Mouse (Mus musculus) limb, embryonic 11.5 days (tissue): Measurements from ENCODE around the gene Gpr83. TPM values are rescaled to one million over a fixed set of nuclear protein-coding genes. Genes with fewer than 3 reads are reported as not detected.
A peak's percentile ranks its signal among the peaks of the same experiment; 100 is the strongest.

Source experiments
- ATAC-seq: fragments of 200-750 bp; cut with Nextera tagmentation; 2 replicates; pipeline ENCODE4 v1.8.0; 2017; ENCODE audit warnings: low read depth; ENCODE audit not compliant: insufficient number of reproducible peaks, low FRiP score, low TSS enrichment
- DNase-seq: peaks from one replicate; pipeline ENCODE4 v3.0.0-alpha.2; 2015; ENCODE audit warnings: low spot score
- H3K27ac ChIP-seq: fragments of 300-500 bp; sonication (generic); replicated peaks from 2 replicates; pipeline ENCODE4 v1.5.1; 2014; ENCODE audit warnings: low read depth, mild to moderate bottlenecking, low read length
- H3K27me3 ChIP-seq: fragments of 300-500 bp; sonication (generic); 2 replicates; pipeline ENCODE4 v1.6.1; 2014; ENCODE audit warnings: mild to moderate bottlenecking, low read length, mixed read lengths; ENCODE audit not compliant: control insufficient read depth, insufficient read depth
- H3K36me3 ChIP-seq: fragments of 300-500 bp; sonication (generic); 2 replicates; pipeline ENCODE4 v1.6.1; 2014; ENCODE audit warnings: mild to moderate bottlenecking, low read length, moderate library complexity, mixed read lengths; ENCODE audit not compliant: control insufficient read depth, insufficient read depth
- H3K4me1 ChIP-seq: fragments of 300-500 bp; sonication (generic); 2 replicates; pipeline ENCODE4 v1.6.1; 2014; ENCODE audit warnings: low read length, mixed read lengths; ENCODE audit not compliant: control insufficient read depth, insufficient read depth
- H3K4me2 ChIP-seq: fragments of 300-500 bp; sonication (generic); 2 replicates; pipeline ENCODE4 v1.6.1; 2014; ENCODE audit warnings: low read depth, mild to moderate bottlenecking, moderate library complexity; ENCODE audit not compliant: severe bottlenecking
- H3K4me3 ChIP-seq: fragments of 300-500 bp; sonication (generic); 2 replicates; pipeline ENCODE4 v1.5.1; 2014; ENCODE audit warnings: low read depth, low read length
- H3K9ac ChIP-seq: fragments of 300-500 bp; sonication (generic); 2 replicates; pipeline ENCODE4 v1.6.1; 2014; ENCODE audit warnings: mild to moderate bottlenecking, low read length
- H3K9me3 ChIP-seq: fragments of 300-500 bp; sonication (generic); 2 replicates; pipeline ENCODE4 v1.6.1; 2016; ENCODE audit warnings: low read length; ENCODE audit not compliant: control insufficient read depth
- WGBS: fragments of 180-500 bp; shearing (Covaris S2); extraction: QIAGEN DNeasy Blood & Tissue Kit; methylation state at CpG from one replicate; pipeline ENCODE4 v1.1.7; 2014; 5-methylcytosine and 5-hydroxymethylcytosine counted together
- polyA plus RNA-seq: library from polyadenylated mRNA; unstranded; fragments of >200 nt; fragmentation: Nextera tagmentation; extraction: Ambion mirVana; gene quantifications from 2 replicates; pipeline ENCODE4 v1.2.1, GENCODE M21; 2014

Gene Gpr83
- polyA plus RNA-seq, result 0.05 TPM in 1 of 2 replicates, not detected in the other

- 1% methylated on average over 47 of the region's 47 CpGs for WGBS
- ATAC-seq, result peak; percentile 61
- H3K36me3 ChIP-seq, result no peaks in the 10 kb centered on the region
- H3K4me3 ChIP-seq, result peak within 1 kb of the TSS; percentile 38
- no peaks in the 10 kb centered on the region; the same call in 1 of the 2 replicates for H3K9me3 ChIP-seq
- no peak within 1 kb of the TSS for H3K27ac ChIP-seq
- H3K9ac ChIP-seq, result peak within 1 kb of the TSS; percentile 40; the same call in 1 of the 2 replicates
- H3K4me2 ChIP-seq, result peak within 1 kb of the TSS; percentile 88
- peaks cover 25% of the 10 kb centered on the region for H3K27me3 ChIP-seq
- peaks cover 6% of the 10 kb centered on the region; the same call in 1 of the 2 replicates for H3K4me1 ChIP-seq
- peak; percentile 71 for DNase-seq
Observed at GRCm38 (mm10) chr9:14859868-14860639, at the start of gene Gpr83. TSS of gene Gpr83 (plus strand) at chr9:14860210.

- no peak for ATAC-seq
- Histone ChIP-seq H3K4me2 (no peak overlapping the region), H3K9me3 (no peaks in the 10 kb centered on the region), H3K4me3 (no peak overlapping the region), H3K4me1 (no peaks in the 10 kb centered on the region), H3K36me3 (peaks cover 12% of the 10 kb centered on the region), H3K9ac (no peak overlapping the region), H3K27me3 (no peaks in the 10 kb centered on the region), H3K27ac (no peak overlapping the region)
- DNase-seq, result no peak
Observed at GRCm38 (mm10) chr9:14821396-14821795, 38.6 kb upstream of the Gpr83 start.

- 89% methylated on average over 5 of the region's 5 CpGs for WGBS
- H3K36me3 ChIP-seq, result peaks cover 10% of the 10 kb centered on the region
- no peak for DNase-seq
- H3K4me3 ChIP-seq, result no peak overlapping the region
- ATAC-seq, result no peak
- no peak overlapping the region for H3K9ac ChIP-seq
- no peaks in the 10 kb centered on the region for H3K27me3 ChIP-seq
- no peaks in the 10 kb centered on the region for H3K4me1 ChIP-seq
- H3K9me3 ChIP-seq, result no peaks in the 10 kb centered on the region
- no peak overlapping the region for H3K4me2 ChIP-seq
- no peak overlapping the region for H3K27ac ChIP-seq
Observed at GRCm38 (mm10) chr9:14824840-14825239, 35.2 kb upstream of the Gpr83 start.

GRCm38 (mm10) chr9:14827875-14828274, 32.1 kb upstream of the Gpr83 start:
- ATAC-seq (no peak), DNase-seq (no peak)
- 70% methylated on average over 2 of the region's 2 CpGs for WGBS
- H3K9ac ChIP-seq, result no peak overlapping the region
- no peaks in the 10 kb centered on the region for H3K4me1 ChIP-seq
- no peaks in the 10 kb centered on the region for H3K27me3 ChIP-seq
- no peak overlapping the region for H3K4me3 ChIP-seq
- no peak overlapping the region for H3K4me2 ChIP-seq
- H3K36me3 ChIP-seq, result peaks cover 13% of the 10 kb centered on the region
- no peak overlapping the region for H3K27ac ChIP-seq
- H3K9me3 ChIP-seq, result no peaks in the 10 kb centered on the region

GRCm38 (mm10) chr9:14832046-14832445, 28.0 kb upstream of the Gpr83 start:
- no peak overlapping the region for H3K4me3 ChIP-seq
- H3K4me2 ChIP-seq, result no peak overlapping the region
- no peak for ATAC-seq
- H3K4me1 ChIP-seq, result no peaks in the 10 kb centered on the region
- no peak overlapping the region for H3K9ac ChIP-seq
- H3K36me3 ChIP-seq, result peaks cover 10% of the 10 kb centered on the region; the same call in 1 of the 2 replicates
- no peaks in the 10 kb centered on the region for H3K9me3 ChIP-seq
- no peaks in the 10 kb centered on the region for H3K27me3 ChIP-seq
- no peak for DNase-seq
- WGBS, result 85% methylated on average over 5 of the region's 5 CpGs
- H3K27ac ChIP-seq, result no peak overlapping the region

GRCm38 (mm10) chr9:14835335-14836075, 24.5 kb upstream of the Gpr83 start:
- no peak for ATAC-seq
- Histone ChIP-seq H3K27me3 (no peaks in the 10 kb centered on the region), H3K4me2 (no peak overlapping the region), H3K9me3 (no peaks in the 10 kb centered on the region), H3K36me3 (peaks cover 9% of the 10 kb centered on the region; the same call in 1 of the 2 replicates), H3K4me3 (no peak overlapping the region), H3K4me1 (0 out of 2 replicates have a peak, but pooled peaks cover 2% of the 10 kb centered on the region), H3K9ac (no peak overlapping the region), H3K27ac (no peak overlapping the region)
- no peak for DNase-seq
- WGBS, result 94% methylated on average over 6 of the region's 6 CpGs

GRCm38 (mm10) chr9:14839527-14839926, 20.5 kb upstream of the Gpr83 start:
- ATAC-seq, result 0 out of 2 replicates have a peak, but pooled peaks have one; percentile 42

GRCm38 (mm10) chr9:14839970-14840369, 20.0 kb upstream of the Gpr83 start:
- Histone ChIP-seq H3K4me3 (no peak overlapping the region), H3K27ac (no peak overlapping the region), H3K4me2 (no peak overlapping the region), H3K27me3 (no peaks in the 10 kb centered on the region), H3K9ac (no peak overlapping the region), H3K9me3 (no peaks in the 10 kb centered on the region), H3K4me1 (peaks cover 4% of the 10 kb centered on the region; the same call in 1 of the 2 replicates), H3K36me3 (no peaks in the 10 kb centered on the region)
- DNase-seq, result no peak
- WGBS, result 75% methylated on average over 5 of the region's 5 CpGs
- ATAC-seq, result no peak

More at GRCm38 (mm10) chr9:14839527-14839926, 20.5 kb upstream of the Gpr83 start:
- DNase-seq, result peak; percentile 43
- no peak overlapping the region for H3K4me3 ChIP-seq
- H3K4me1 ChIP-seq, result peaks cover 4% of the 10 kb centered on the region; the same call in 1 of the 2 replicates
- H3K9ac ChIP-seq, result no peak overlapping the region
- H3K27me3 ChIP-seq, result no peaks in the 10 kb centered on the region
- H3K9me3 ChIP-seq, result no peaks in the 10 kb centered on the region
- no peak overlapping the region for H3K4me2 ChIP-seq
- 67% methylated on average over 7 of the region's 7 CpGs for WGBS
- no peak overlapping the region for H3K27ac ChIP-seq
- H3K36me3 ChIP-seq, result no peaks in the 10 kb centered on the region; the same call in 1 of the 2 replicates
